Mouse (Mus musculus): ENCODE data around the gene Syne1.
A peak's percentile ranks its signal among the peaks of the same experiment; 100 is the strongest.

The Syne1 gene

GRCm38 (mm10) chr10:5205977-5206376, 345.3 kb downstream of the Syne1 start:
- no peak for DNase-seq (ENCODE audit: low spot score in 2 of 2)

- DNase-seq (ENCODE audit: low spot score in 2 of 2) = no peak
These were observed 345.7 kb downstream of the Syne1 start for GRCm38 (mm10) chr10:5205570-5205969.

- DNase-seq (ENCODE audit: low spot score in 2 of 2) = peak; percentile 67 to 71
These were observed 347.4 kb downstream of the Syne1 start for GRCm38 (mm10) chr10:5203837-5204236.

- DNase-seq (ENCODE audit: low spot score in 2 of 2) = no peak
These were observed 353.9 kb downstream of the Syne1 start for GRCm38 (mm10) chr10:5197356-5197755.

GRCm38 (mm10) chr10:5196267-5196666, 355.0 kb downstream of the Syne1 start:
- DNase-seq (ENCODE audit: low spot score in 2 of 2) = no peak

- DNase-seq (ENCODE audit: low spot score in 2 of 2) = no peak
These were observed 356.0 kb downstream of the Syne1 start for GRCm38 (mm10) chr10:5195288-5195687.

- DNase-seq (ENCODE audit: low spot score in 2 of 2) = peak; percentile 77 to 78
These were observed 356.5 kb downstream of the Syne1 start for GRCm38 (mm10) chr10:5194671-5195234.

GRCm38 (mm10) chr10:5194081-5194670, 357.1 kb downstream of the Syne1 start:
- no peak for DNase-seq (ENCODE audit: low spot score in 2 of 2)

- no peak for DNase-seq (ENCODE audit: low spot score in 2 of 2)
These were observed 358.3 kb downstream of the Syne1 start for GRCm38 (mm10) chr10:5192861-5193490.

- no peak for DNase-seq (ENCODE audit: low spot score in 2 of 2)
These were observed 360.5 kb downstream of the Syne1 start for GRCm38 (mm10) chr10:5190756-5191155.

- no peak for DNase-seq (ENCODE audit: low spot score in 2 of 2)
These were observed 362.4 kb downstream of the Syne1 start for GRCm38 (mm10) chr10:5188890-5189289.

GRCm38 (mm10) chr10:5185156-5186083, 365.9 kb downstream of the Syne1 start:
- DNase-seq (ENCODE audit: low spot score in 2 of 2) = no peak

- DNase-seq (ENCODE audit: low spot score in 2 of 2) = no peak
These were observed 369.5 kb downstream of the Syne1 start for GRCm38 (mm10) chr10:5181771-5182176.

GRCm38 (mm10) chr10:5179891-5180290, 371.4 kb downstream of the Syne1 start:
- DNase-seq (ENCODE audit: low spot score in 2 of 2) = no peak

GRCm38 (mm10) chr10:5177446-5178015, 373.8 kb downstream of the Syne1 start:
- DNase-seq (ENCODE audit: low spot score in 2 of 2) = no peak

- DNase-seq (ENCODE audit: low spot score in 2 of 2) = no peak
These were observed 374.9 kb downstream of the Syne1 start for GRCm38 (mm10) chr10:5176371-5176770.

GRCm38 (mm10) chr10:5170425-5170824, 380.9 kb downstream of the Syne1 start:
- DNase-seq (ENCODE audit: low spot score in 2 of 2) = no peak

GRCm38 (mm10) chr10:5167481-5167880, 383.8 kb downstream of the Syne1 start:
- DNase-seq (ENCODE audit: low spot score in 2 of 2) = no peak

- no peak for DNase-seq (ENCODE audit: low spot score in 2 of 2)
These were observed 385.8 kb downstream of the Syne1 start for GRCm38 (mm10) chr10:5165439-5165838.

- peak; percentile 38 to 45 for DNase-seq (ENCODE audit: low spot score in 2 of 2)
These were observed 387.5 kb downstream of the Syne1 start for GRCm38 (mm10) chr10:5163770-5164169.

- no peak for DNase-seq (ENCODE audit: low spot score in 2 of 2)
These were observed 388.0 kb downstream of the Syne1 start for GRCm38 (mm10) chr10:5163286-5163685.

- DNase-seq (ENCODE audit: low spot score in 2 of 2) = peak in 1 of 2 experiments; percentile 67
These were observed 389.8 kb downstream of the Syne1 start for GRCm38 (mm10) chr10:5161394-5161872.

All from thymus, postnatal 10 days (tissue).